Mouse (Mus musculus) Muller cell, postnatal 12 days (primary cell): Measurements from ENCODE around the gene Ehmt1.

Experiments used
- DNase-seq: peaks from one replicate; pipeline ENCODE4 v3.0.0-alpha.2; 2015; ENCODE audit errors: inconsistent ontology term

The Ehmt1 gene

GRCm38 (mm10) chr2:24912189-24912588 lies 7.2 kb downstream of the Ehmt1 start:
- DNase-seq: no peak

GRCm38 (mm10) chr2:24910481-24910880 lies 8.9 kb downstream of the Ehmt1 start:
- DNase-seq: no peak

GRCm38 (mm10) chr2:24905653-24906155 lies 13.7 kb downstream of the Ehmt1 start:
- peak; percentile 59 for DNase-seq

- no peak for DNase-seq
Measured at GRCm38 (mm10) chr2:24904823-24905652, 14.4 kb downstream of the Ehmt1 start.

- DNase-seq: no peak
Measured at GRCm38 (mm10) chr2:24902999-24903398, 16.4 kb downstream of the Ehmt1 start.

GRCm38 (mm10) chr2:24901055-24901454 lies 18.4 kb downstream of the Ehmt1 start:
- peak; percentile 51 for DNase-seq

GRCm38 (mm10) chr2:24899292-24899691 lies 20.1 kb downstream of the Ehmt1 start:
- no peak for DNase-seq

- no peak for DNase-seq
Measured at GRCm38 (mm10) chr2:24896761-24897160, 22.7 kb downstream of the Ehmt1 start.

- DNase-seq: no peak
Measured at GRCm38 (mm10) chr2:24894211-24894610, 25.2 kb downstream of the Ehmt1 start.

- no peak for DNase-seq
Measured at GRCm38 (mm10) chr2:24892318-24892717, 27.1 kb downstream of the Ehmt1 start.

GRCm38 (mm10) chr2:24890541-24891447 lies 28.6 kb downstream of the Ehmt1 start:
- no peak for DNase-seq

GRCm38 (mm10) chr2:24888895-24889294 lies 30.5 kb downstream of the Ehmt1 start:
- DNase-seq: peak; percentile 47

- no peak for DNase-seq
Measured at GRCm38 (mm10) chr2:24880686-24881085, 38.7 kb downstream of the Ehmt1 start.

- DNase-seq: no peak
Measured at GRCm38 (mm10) chr2:24870952-24871351, 48.5 kb downstream of the Ehmt1 start.

GRCm38 (mm10) chr2:24863010-24863409 lies 56.4 kb downstream of the Ehmt1 start:
- no peak for DNase-seq

- peak; percentile 17 for DNase-seq
Measured at GRCm38 (mm10) chr2:24852408-24852807, 67.0 kb downstream of the Ehmt1 start.

GRCm38 (mm10) chr2:24846557-24846956 lies 72.9 kb downstream of the Ehmt1 start:
- DNase-seq: no peak

- no peak for DNase-seq
Measured at GRCm38 (mm10) chr2:24845256-24845655, 74.2 kb downstream of the Ehmt1 start.

GRCm38 (mm10) chr2:24830614-24831013 lies 88.8 kb downstream of the Ehmt1 start:
- DNase-seq: no peak

GRCm38 (mm10) chr2:24809746-24810145 lies 109.7 kb downstream of the Ehmt1 start:
- DNase-seq: no peak

GRCm38 (mm10) chr2:24807691-24808090 lies 111.7 kb downstream of the Ehmt1 start:
- DNase-seq: peak; percentile 60

GRCm38 (mm10) chr2:24807036-24807435 lies 112.4 kb downstream of the Ehmt1 start:
- no peak for DNase-seq
